Mouse (Mus musculus): ENCODE results near the gene Gstm4. TPM values are rescaled to one million over a fixed set of nuclear protein-coding genes. Genes with fewer than 3 reads are reported as not detected.

Gstm4 gene
- polyA plus RNA-seq (2012; ENCODE audit: low replicate concordance): 0.34 and 0.51 TPM in 2 replicates

GRCm38 (mm10) chr3:108044394-108045140, at the start of gene Gstm4:
Gene Gstm4 (minus strand): TSS chr3:108044894.

GRCm38 (mm10) chr3:108092536-108093115, 47.9 kb upstream of the Gstm4 start, which contains the start of gene Gnat2:
Gene Gnat2 (plus strand): TSS chr3:108092789.

GRCm38 (mm10) chr3:108086470-108086979, 41.8 kb upstream of the Gstm4 start, which contains the start of gene Ampd2:
Gene Ampd2 (minus strand): TSS chr3:108086651.

GRCm38 (mm10) chr3:108017473-108018189, 27.1 kb downstream of the Gstm4 start, which contains the start of gene Gstm1:
Gene Gstm1 (minus strand): TSS chr3:108017973.

Other genes starting within 250 kb of the Gstm4 start
- not detected in 2 replicates for gene Eps8l3, start 167.7 kb downstream of the Gstm4 start, polyA plus RNA-seq (2012; ENCODE audit: low replicate concordance)
- 2.0 and 4.0 TPM in 2 replicates for gene Gstm5, start 149.1 kb downstream of the Gstm4 start, polyA plus RNA-seq (2012; ENCODE audit: low replicate concordance)
- 0.51 TPM in 1 of 2 replicates, not detected in the other for gene Gstm7, start 113.1 kb downstream of the Gstm4 start, polyA plus RNA-seq (2012; ENCODE audit: low replicate concordance)
- gene Gstm6, start 101.1 kb downstream of the Gstm4 start, polyA plus RNA-seq (2012; ENCODE audit: low replicate concordance): not detected in 2 replicates
- not detected in 2 replicates for gene Gstm3, start 75.6 kb downstream of the Gstm4 start, polyA plus RNA-seq (2012; ENCODE audit: low replicate concordance)
- 0.40 TPM in 1 of 2 replicates, not detected in the other for gene Gstm2, start 58.4 kb downstream of the Gstm4 start, polyA plus RNA-seq (2012; ENCODE audit: low replicate concordance)
- gene Gstm1, start 26.9 kb downstream of the Gstm4 start, polyA plus RNA-seq (2012; ENCODE audit: low replicate concordance): 27.7 and 72.8 TPM in 2 replicates
- gene Ampd2, start 41.8 kb upstream of the Gstm4 start, polyA plus RNA-seq (2012; ENCODE audit: low replicate concordance): 64.7 and 77.9 TPM in 2 replicates
- gene Gnat2, start 47.9 kb upstream of the Gstm4 start, polyA plus RNA-seq (2012; ENCODE audit: low replicate concordance): 0.16 TPM in 1 of 2 replicates, not detected in the other
- 5.1 and 5.2 TPM in 2 replicates for gene Gnai3, start 101.3 kb upstream of the Gstm4 start, polyA plus RNA-seq (2012; ENCODE audit: low replicate concordance)
- not detected in 2 replicates for gene Gpr61, start 110.0 kb upstream of the Gstm4 start, polyA plus RNA-seq (2012; ENCODE audit: low replicate concordance)
- gene Amigo1, start 141.4 kb upstream of the Gstm4 start, polyA plus RNA-seq (2012; ENCODE audit: low replicate concordance): 1.5 and 3.8 TPM in 2 replicates
- gene Cyb561d1, start 156.3 kb upstream of the Gstm4 start, polyA plus RNA-seq (2012; ENCODE audit: low replicate concordance): 2.9 and 8.8 TPM in 2 replicates
- 9.1 and 20.2 TPM in 2 replicates for gene Atxn7l2, start 166.0 kb upstream of the Gstm4 start, polyA plus RNA-seq (2012; ENCODE audit: low replicate concordance)
- gene Sypl2, start 181.8 kb upstream of the Gstm4 start, polyA plus RNA-seq (2012; ENCODE audit: low replicate concordance): not detected in 2 replicates
- gene Psma5, start 212.0 kb upstream of the Gstm4 start, polyA plus RNA-seq (2012; ENCODE audit: low replicate concordance): 2.5 and 4.8 TPM in 2 replicates
- gene Sort1, start 239.2 kb upstream of the Gstm4 start, polyA plus RNA-seq (2012; ENCODE audit: low replicate concordance): 1.9 and 4.9 TPM in 2 replicates

Measured in leukemia stem cell, adult 10-12 weeks (primary cell).